Comparison of ENCODE assay signal across 12 mouse cellular contexts in genomic region chr19:14123348-14124113, GRCm38 (mm10).
DNase-seq lines count a peak whose midpoint lies in the region; ATAC-seq and TF ChIP-seq lines count a peak whose summit lies in the region.
"Had no signal": no experiment of that assay in that cellular context is flagged by ENCODE, and none has a peak within 500 bp of the region (broad histone marks: within the 10 kb centered on the region; RNA-seq: fewer than 3 reads in every experiment).

No protein-coding gene starts in this region.

- no peak for ATAC-seq in heart, embryonic 13.5 days (ENCODE audit: extremely low read depth, insufficient number of reproducible peaks, low FRiP score, low TSS enrichment)
- ATAC-seq in forebrain, embryonic 13.5 days, result peak; percentile 58
- no peak for ATAC-seq in midbrain, postnatal 0 days (ENCODE audit: low FRiP score)

- intact Hi-C loops in heart, postnatal 25 days (cut with DNase I), result no loop called here

- H3K4me3 ChIP-seq in heart, embryonic 13.5 days, result no peak overlapping the region
- no peak overlapping the region for H3K4me3 ChIP-seq in forebrain, embryonic 13.5 days
- H3K4me3 ChIP-seq in midbrain, postnatal 0 days (ENCODE audit: low read depth, low read length), result no peak overlapping the region
- H3K4me3 ChIP-seq: heart, embryonic 15.5 days had no signal

- H3K9me3 ChIP-seq in heart, embryonic 13.5 days, result no peaks in the 10 kb centered on the region
- H3K9me3 ChIP-seq in forebrain, embryonic 13.5 days (replicated peaks), result no peaks in the 10 kb centered on the region
- H3K9me3 ChIP-seq in midbrain, postnatal 0 days (ENCODE audit: low read length), result no peaks in the 10 kb centered on the region
- H3K9me3 ChIP-seq: heart, embryonic 15.5 days had no signal

- H3K27me3 ChIP-seq in heart, embryonic 13.5 days (replicated peaks), result peaks cover 35% of the 10 kb centered on the region
- peaks cover 14% of the 10 kb centered on the region; the same call in 1 of the 2 replicates for H3K27me3 ChIP-seq in forebrain, embryonic 13.5 days
- H3K27me3 ChIP-seq in midbrain, postnatal 0 days (ENCODE audit: insufficient read depth, low read length), result peaks cover 18% of the 10 kb centered on the region; the same call in 1 of the 2 replicates

- no peak overlapping the region for H3K27ac ChIP-seq in heart, embryonic 13.5 days (replicated peaks)
- H3K27ac ChIP-seq in forebrain, embryonic 13.5 days, result no peak overlapping the region
- no peak overlapping the region for H3K27ac ChIP-seq in midbrain, postnatal 0 days (ENCODE audit: low read depth, low read length)
- H3K27ac ChIP-seq: heart, embryonic 15.5 days had no signal

- no peak for TF ChIP-seq CTCF in midbrain, postnatal 0 days (IDR thresholded peaks at IDR 0.05)

- H3K4me2 ChIP-seq in heart, embryonic 13.5 days, result peak overlapping the region; percentile 31
- peak overlapping the region; percentile 41 for H3K4me2 ChIP-seq in forebrain, embryonic 13.5 days
- H3K4me2 ChIP-seq in midbrain, postnatal 0 days (ENCODE audit: low read depth, low read length, poor library complexity, severe bottlenecking), result peak overlapping the region; percentile 22
- H3K4me2 ChIP-seq: heart, embryonic 15.5 days had no signal

- WGBS in heart, embryonic 13.5 days, result 15% methylated on average over 8 of the region's 8 CpGs
- 7% methylated on average over 8 of the region's 8 CpGs for WGBS in forebrain, embryonic 13.5 days
- WGBS in midbrain, postnatal 0 days, result 6% methylated on average over 8 of the region's 8 CpGs

- H3K4me1 ChIP-seq in heart, embryonic 13.5 days, result peaks cover 4% of the 10 kb centered on the region
- peaks cover 19% of the 10 kb centered on the region for H3K4me1 ChIP-seq in forebrain, embryonic 13.5 days
- 0 out of 2 replicates have a peak, but pooled peaks cover 2% of the 10 kb centered on the region for H3K4me1 ChIP-seq in midbrain, postnatal 0 days (ENCODE audit: insufficient read depth, low read length)

- no peaks in the 10 kb centered on the region for H3K36me3 ChIP-seq in heart, embryonic 13.5 days
- H3K36me3 ChIP-seq in forebrain, embryonic 13.5 days (ENCODE audit: poor library complexity, severe bottlenecking), result no peaks in the 10 kb centered on the region
- no peaks in the 10 kb centered on the region for H3K36me3 ChIP-seq in midbrain, postnatal 0 days (ENCODE audit: insufficient read depth, low read length)
- H3K36me3 ChIP-seq: heart, embryonic 15.5 days had no signal

- H3K9ac ChIP-seq in heart, embryonic 13.5 days, result no peak overlapping the region
- no peak overlapping the region for H3K9ac ChIP-seq in forebrain, embryonic 13.5 days
- no peak overlapping the region for H3K9ac ChIP-seq in midbrain, postnatal 0 days (replicated peaks; ENCODE audit: low read length, poor library complexity, severe bottlenecking)
- H3K9ac ChIP-seq: heart, embryonic 15.5 days had no signal

- DNase-seq in heart, adult 9 months (ENCODE audit: low spot score in 2 of 2), result no peak
- peak; percentile 6 to 36 for DNase-seq in kidney, postnatal 36 days
- no peak for DNase-seq in midbrain, postnatal 0 days (ENCODE audit: low spot score)
- no peak for DNase-seq in layer of hippocampus, postnatal 25 days (ENCODE audit: extremely low spot score in 1 of 2, low spot score in 1 of 2)
- no peak for DNase-seq in c-Kit-positive CD71-positive TER-119-positive erythroid progenitor cells, embryonic 14.5 days (ENCODE audit: low spot score)
- DNase-seq in heart, postnatal 25 days (ENCODE audit: low spot score), result no peak
- DNase-seq: cerebellum, adult 11-12 months; layer of hippocampus, postnatal 36 days; lung, postnatal 36 days had no signal

Comparison
In these comparisons a context has a peak if more than half of its experiments do, and no peak if none do; other contexts are left out.
1. DNase-seq: peak in kidney, postnatal 36 days (2 of 2); none in heart, adult 9 months (0 of 2), midbrain, postnatal 0 days (single experiment), layer of hippocampus, postnatal 25 days (0 of 2), c-Kit-positive CD71-positive TER-119-positive erythroid progenitor cells, embryonic 14.5 days (single experiment) and heart, postnatal 25 days (single experiment).
2. Peak in every context shown above with its lines, with median percentiles within 50 percentile points of each other: H3K4me2 ChIP-seq.